Mouse (Mus musculus): ENCODE results near the gene Fam71b. TPM values are rescaled to one million over a fixed set of nuclear protein-coding genes. Genes with fewer than 3 reads are reported as not detected.

Gene Fam71b
- polyA plus RNA-seq, 1 experiment, result not detected

DNA sequence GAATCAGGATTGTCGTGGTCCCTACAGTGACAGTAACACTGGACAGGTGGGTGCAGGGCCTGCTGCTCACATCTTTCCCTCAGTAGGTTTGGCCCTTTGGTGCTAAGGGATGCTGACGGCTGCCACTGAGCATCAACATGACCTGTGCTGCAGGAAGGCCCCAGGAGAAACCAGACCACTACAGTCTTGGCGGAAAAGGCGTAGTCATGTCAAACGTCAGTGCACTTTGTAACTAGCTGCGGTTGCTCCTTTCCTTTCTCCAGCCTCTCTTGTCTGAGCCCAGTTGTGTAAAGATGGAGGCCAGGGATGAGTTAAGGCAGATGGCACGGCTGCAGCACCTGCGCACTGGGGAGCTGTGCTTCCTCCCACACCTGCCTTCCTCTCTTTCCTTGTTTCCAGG lies 21.3 kb upstream of the Fam71b start:
- Histone ChIP-seq H3K4me3 (replicated peaks; ENCODE audit: insufficient read depth, low read depth, low read length) (no peak overlapping the region), H3K27me3 (ENCODE audit: control insufficient read depth, insufficient read depth, low read length) (no peaks in the 10 kb centered on the region), H3K27ac (ENCODE audit: insufficient read depth, low read length) (no peak overlapping the region), H3K4me1 (ENCODE audit: control insufficient read depth, insufficient read depth, low read length) (no peaks in the 10 kb centered on the region)
- TF ChIP-seq POLR2A (IDR thresholded peaks at IDR 0.05; ENCODE audit: borderline replicate concordance, insufficient read depth, low read length) (no peak), CTCF (IDR thresholded peaks at IDR 0.05; ENCODE audit: borderline replicate concordance, insufficient read depth, low read depth, low read length) (no peak)
- 88% methylated on average over 8 of the region's 8 CpGs for WGBS
- no peak for DNase-seq

GRCm38 (mm10) chr11:46377316-46377715 lies 19.0 kb upstream of the Fam71b start:
- H3K4me1 ChIP-seq (ENCODE audit: control insufficient read depth, insufficient read depth, low read length), result no peaks in the 10 kb centered on the region
- no peak for DNase-seq
- WGBS, result 88% methylated on average over 1 of the region's 1 CpGs

GRCm38 (mm10) chr11:46377819-46378782 lies 18.3 kb upstream of the Fam71b start:
- DNase-seq, result no peak
- 90% methylated on average over 8 of the region's 8 CpGs for WGBS
- Histone ChIP-seq H3K4me3 (replicated peaks; ENCODE audit: insufficient read depth, low read depth, low read length) (no peak overlapping the region), H3K27me3 (ENCODE audit: control insufficient read depth, insufficient read depth, low read length) (no peaks in the 10 kb centered on the region), H3K27ac (ENCODE audit: insufficient read depth, low read length) (no peak overlapping the region), H3K4me1 (ENCODE audit: control insufficient read depth, insufficient read depth, low read length) (no peaks in the 10 kb centered on the region)
- no peak for TF ChIP-seq POLR2A (IDR thresholded peaks at IDR 0.05; ENCODE audit: borderline replicate concordance, insufficient read depth, low read length)
- TF ChIP-seq CTCF (IDR thresholded peaks at IDR 0.05; ENCODE audit: borderline replicate concordance, insufficient read depth, low read depth, low read length), result no peak

More at GRCm38 (mm10) chr11:46377316-46377715, 19.0 kb upstream of the Fam71b start:
- no peaks in the 10 kb centered on the region for H3K27me3 ChIP-seq (ENCODE audit: control insufficient read depth, insufficient read depth, low read length)
- H3K27ac ChIP-seq (ENCODE audit: insufficient read depth, low read length), result no peak overlapping the region
- H3K4me3 ChIP-seq (replicated peaks; ENCODE audit: insufficient read depth, low read depth, low read length), result no peak overlapping the region
- TF ChIP-seq CTCF (IDR thresholded peaks at IDR 0.05; ENCODE audit: borderline replicate concordance, insufficient read depth, low read depth, low read length) (no peak), POLR2A (IDR thresholded peaks at IDR 0.05; ENCODE audit: borderline replicate concordance, insufficient read depth, low read length) (no peak)

DNA sequence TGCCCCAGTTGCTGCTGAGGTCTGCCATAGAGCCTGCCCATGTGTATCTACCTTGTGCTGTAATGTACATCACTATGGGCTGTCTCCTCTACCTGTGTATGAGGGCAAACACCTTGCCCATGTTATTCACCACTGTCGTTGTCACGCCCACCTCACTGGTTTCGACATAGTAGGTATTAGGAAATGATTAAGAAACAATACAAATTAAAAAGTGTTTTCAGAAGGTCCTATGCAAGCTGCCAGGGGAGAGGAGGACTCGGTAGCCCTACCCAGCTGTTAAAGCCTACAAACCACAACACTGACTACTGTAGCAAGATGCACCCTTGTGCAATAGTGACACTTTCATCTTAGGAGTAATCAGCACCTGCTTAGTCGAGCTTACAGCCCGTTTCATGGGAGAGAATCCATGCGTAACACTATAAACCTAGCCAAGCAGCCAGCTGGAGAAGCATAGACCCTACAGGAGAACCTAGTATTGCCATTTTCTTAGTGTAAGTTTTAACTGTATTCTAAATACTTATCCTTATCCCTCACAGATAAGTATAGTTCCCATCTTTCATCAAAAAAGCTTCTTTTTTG lies 16.2 kb upstream of the Fam71b start:
- Histone ChIP-seq H3K27me3 (ENCODE audit: control insufficient read depth, insufficient read depth, low read length) (no peaks in the 10 kb centered on the region; the same call in 1 of the 2 replicates), H3K27ac (ENCODE audit: insufficient read depth, low read length) (no peak overlapping the region), H3K4me1 (ENCODE audit: control insufficient read depth, insufficient read depth, low read length) (no peaks in the 10 kb centered on the region), H3K4me3 (replicated peaks; ENCODE audit: insufficient read depth, low read depth, low read length) (no peak overlapping the region)
- DNase-seq, result no peak
- WGBS, result 77% methylated on average over 7 of the region's 7 CpGs
- no peak for TF ChIP-seq POLR2A (IDR thresholded peaks at IDR 0.05; ENCODE audit: borderline replicate concordance, insufficient read depth, low read length)
- no peak for TF ChIP-seq CTCF (IDR thresholded peaks at IDR 0.05; ENCODE audit: borderline replicate concordance, insufficient read depth, low read depth, low read length)

DNA sequence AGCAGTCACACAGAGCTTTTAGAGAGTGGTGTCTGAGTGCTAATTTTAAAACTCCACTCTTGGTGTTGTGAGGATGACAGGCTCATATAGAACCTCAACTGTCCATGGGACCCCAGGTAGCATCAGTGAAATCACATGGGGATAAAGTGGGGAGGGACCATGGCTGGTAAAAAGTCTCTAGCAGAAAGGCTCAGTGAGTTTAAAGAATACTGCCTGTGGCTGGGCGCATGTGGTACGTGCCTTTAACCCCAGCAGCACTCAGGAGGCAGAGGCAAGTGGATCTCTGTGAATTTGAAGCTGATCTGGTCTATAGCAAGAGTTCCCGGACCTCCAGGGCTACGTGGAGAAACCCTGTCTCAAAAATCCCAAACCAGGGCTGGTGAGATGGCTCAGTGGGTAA lies 13.9 kb upstream of the Fam71b start:
- no peaks in the 10 kb centered on the region; the same call in 1 of the 2 replicates for H3K27me3 ChIP-seq (ENCODE audit: control insufficient read depth, insufficient read depth, low read length)
- no peak for TF ChIP-seq POLR2A (IDR thresholded peaks at IDR 0.05; ENCODE audit: borderline replicate concordance, insufficient read depth, low read length)
- TF ChIP-seq CTCF (IDR thresholded peaks at IDR 0.05; ENCODE audit: borderline replicate concordance, insufficient read depth, low read depth, low read length), result no peak
- H3K27ac ChIP-seq (ENCODE audit: insufficient read depth, low read length), result no peak overlapping the region
- no peak overlapping the region for H3K4me3 ChIP-seq (replicated peaks; ENCODE audit: insufficient read depth, low read depth, low read length)
- 85% methylated on average over 4 of the region's 4 CpGs for WGBS
- H3K4me1 ChIP-seq (ENCODE audit: control insufficient read depth, insufficient read depth, low read length), result no peaks in the 10 kb centered on the region
- no peak for DNase-seq

- no peak for TF ChIP-seq POLR2A (IDR thresholded peaks at IDR 0.05; ENCODE audit: borderline replicate concordance, insufficient read depth, low read length)
- TF ChIP-seq CTCF (IDR thresholded peaks at IDR 0.05; ENCODE audit: borderline replicate concordance, insufficient read depth, low read depth, low read length), result no peak
- Histone ChIP-seq H3K4me3 (replicated peaks; ENCODE audit: insufficient read depth, low read depth, low read length) (no peak overlapping the region), H3K4me1 (ENCODE audit: control insufficient read depth, insufficient read depth, low read length) (no peaks in the 10 kb centered on the region), H3K27ac (ENCODE audit: insufficient read depth, low read length) (no peak overlapping the region), H3K27me3 (ENCODE audit: control insufficient read depth, insufficient read depth, low read length) (no peaks in the 10 kb centered on the region; the same call in 1 of the 2 replicates)
- 72% methylated on average over 2 of the region's 2 CpGs for whole genome bisulfite sequencing
- no peak for DNase-seq
Observed at GRCm38 (mm10) chr11:46384925-46385324, 11.4 kb upstream of the Fam71b start.

DNA sequence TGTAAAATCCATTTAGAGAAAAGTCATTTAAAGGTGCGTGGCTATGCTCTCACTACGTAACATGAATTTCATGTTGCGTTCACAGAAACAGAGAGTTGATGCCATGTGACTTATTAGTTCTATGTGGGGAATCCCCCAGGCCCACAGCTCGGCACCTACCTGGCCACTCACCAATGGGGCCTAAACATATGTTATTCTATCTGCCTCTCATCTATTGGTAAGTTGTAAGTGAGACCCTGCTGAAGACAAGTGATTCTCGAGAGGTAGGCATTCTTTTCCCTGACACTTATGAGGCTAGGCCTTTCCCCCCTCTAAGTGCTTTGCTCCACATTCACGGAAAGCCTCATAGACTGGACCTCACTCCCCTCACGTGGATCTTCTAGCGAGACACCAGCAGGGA lies 9.8 kb upstream of the Fam71b start:
- no peak overlapping the region for H3K27ac ChIP-seq (ENCODE audit: insufficient read depth, low read length)
- WGBS, result 86% methylated on average over 8 of the region's 8 CpGs
- H3K4me1 ChIP-seq (ENCODE audit: control insufficient read depth, insufficient read depth, low read length), result no peaks in the 10 kb centered on the region
- H3K4me3 ChIP-seq (replicated peaks; ENCODE audit: insufficient read depth, low read depth, low read length), result no peak overlapping the region
- H3K27me3 ChIP-seq (ENCODE audit: control insufficient read depth, insufficient read depth, low read length), result no peaks in the 10 kb centered on the region; the same call in 1 of the 2 replicates
- no peak for DNase-seq
- no peak for TF ChIP-seq CTCF (IDR thresholded peaks at IDR 0.05; ENCODE audit: borderline replicate concordance, insufficient read depth, low read depth, low read length)

DNA sequence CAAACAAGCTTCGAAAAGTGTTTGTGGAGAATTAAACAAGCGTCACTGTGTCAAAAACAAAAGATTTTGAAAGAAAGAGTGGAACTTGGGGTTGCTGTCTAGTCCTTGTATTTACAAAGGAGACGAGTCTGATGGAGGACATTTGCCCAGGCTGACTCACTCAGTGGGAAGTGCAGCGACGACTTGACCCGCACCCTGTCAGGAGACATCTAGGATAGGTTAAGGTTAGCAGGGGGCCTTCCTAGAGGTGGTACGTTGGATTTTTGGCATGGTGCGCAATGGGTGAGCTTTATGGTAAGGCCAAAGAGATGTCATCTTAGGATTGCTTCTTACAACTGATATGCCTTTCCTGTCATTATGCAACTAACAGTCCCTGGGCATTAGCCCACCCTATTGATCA lies 9.3 kb upstream of the Fam71b start:
- H3K4me3 ChIP-seq (replicated peaks; ENCODE audit: insufficient read depth, low read depth, low read length), result no peak overlapping the region
- TF ChIP-seq POLR2A (IDR thresholded peaks at IDR 0.05; ENCODE audit: borderline replicate concordance, insufficient read depth, low read length) (no peak), CTCF (IDR thresholded peaks at IDR 0.05; ENCODE audit: borderline replicate concordance, insufficient read depth, low read depth, low read length) (no peak)
- H3K4me1 ChIP-seq (ENCODE audit: control insufficient read depth, insufficient read depth, low read length), result no peaks in the 10 kb centered on the region
- DNase-seq, result no peak
- H3K27me3 ChIP-seq (ENCODE audit: control insufficient read depth, insufficient read depth, low read length), result no peaks in the 10 kb centered on the region; the same call in 1 of the 2 replicates
- 91% methylated on average over 8 of the region's 8 CpGs for WGBS
- no peak overlapping the region for H3K27ac ChIP-seq (ENCODE audit: insufficient read depth, low read length)
